Mouse (Mus musculus) brain, embryonic 14.5 days (tissue): ENCODE measurements at regions not wholly inside any gene's neighbourhood (a gene's known extent, or its start where the extent isn't known, plus 50 kb on each side); places are given as distances from the start of the nearest gene placed in this dataset.

ENCODE experiments used
- CTCF ChIP-seq: fragments of 200-500 bp; IDR thresholded peaks from 2 replicates; pipeline ENCODE4 v1.5.1; 2012; ENCODE audit warnings: inconsistent platforms, mild to moderate bottlenecking, moderate library complexity, borderline replicate concordance; ENCODE audit not compliant: insufficient read depth, insufficient read length; ENCODE audit errors: extremely low read depth
- POLR2A ChIP-seq: fragments of 200-500 bp; IDR thresholded peaks from 2 replicates; pipeline ENCODE4 v1.6.1; 2012; ENCODE audit warnings: mild to moderate bottlenecking, inconsistent platforms, borderline replicate concordance; ENCODE audit not compliant: poor library complexity, insufficient read depth, insufficient read length, severe bottlenecking; ENCODE audit errors: extremely low read depth

GRCm38 (mm10) chr5:64595220-64595619 is 208.0 kb upstream of the Klf3 start:
- TF ChIP-seq POLR2A (no peak), CTCF (no peak)
